Mouse (Mus musculus) cerebellum, postnatal 36 days (tissue): Measurements from ENCODE around the gene Lipm.

Source experiments
- DNase-seq, 2 experiments: peaks; one replicate each; pipeline ENCODE4 v3.0.0; 2021 to 2022; ENCODE audit warnings: mixed read lengths in 2 of 2

Gene Lipm

DNA sequence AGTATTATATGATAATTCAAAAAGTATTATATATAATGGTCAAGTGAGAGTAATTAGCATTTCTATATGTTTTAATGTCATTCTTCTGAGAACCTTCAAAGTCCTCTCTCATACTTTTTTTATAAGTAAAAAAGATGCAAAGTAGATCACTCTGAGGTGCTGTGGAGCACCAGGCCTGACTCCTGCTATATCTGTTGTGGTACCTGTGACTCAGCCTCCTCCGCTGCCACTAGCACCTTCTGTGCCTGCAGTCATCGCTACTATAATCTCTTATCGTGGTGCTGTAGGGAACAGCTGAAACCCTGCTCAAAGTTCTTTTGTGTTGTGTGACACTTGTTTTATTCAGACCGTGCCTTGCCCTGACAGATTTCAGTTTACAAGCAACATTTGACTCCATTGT, 65.7 kb downstream of the Lipm start:
- no peak for DNase-seq

DNA sequence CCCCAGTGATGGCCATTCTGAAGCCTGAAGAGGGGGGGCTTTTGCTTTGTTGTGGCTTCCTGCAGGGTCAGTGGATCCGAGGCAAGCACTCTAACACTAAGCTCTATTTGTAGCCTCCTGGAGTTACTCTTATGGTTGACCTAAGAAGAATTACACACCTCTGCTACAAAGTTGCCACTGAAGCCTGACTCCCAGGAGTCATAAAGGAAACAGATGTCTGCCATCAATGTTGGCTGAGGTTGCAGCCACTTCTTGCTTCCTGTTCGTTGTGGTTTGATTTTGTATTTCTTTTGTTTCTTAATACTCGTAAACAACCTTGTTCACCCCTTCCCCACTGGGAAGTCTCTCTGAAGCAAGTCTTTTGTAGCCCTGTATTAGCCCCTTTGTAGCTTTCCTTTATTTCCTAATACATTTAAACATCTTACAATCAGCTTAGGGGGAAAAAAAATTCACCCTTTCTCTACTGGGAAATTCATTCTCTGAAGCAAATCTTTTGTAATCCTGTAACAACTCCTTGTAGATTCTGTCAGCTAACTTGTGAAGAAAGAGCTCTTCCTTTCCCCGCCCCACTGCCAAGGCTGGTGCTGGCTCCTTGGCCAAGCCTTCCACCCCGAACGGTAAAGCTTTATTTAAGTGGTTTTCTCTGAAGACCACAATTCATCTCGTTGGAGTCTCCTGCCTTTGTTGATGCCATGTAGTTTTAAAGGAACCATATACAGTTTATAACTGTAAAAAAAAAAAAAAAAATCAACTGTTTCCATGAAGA, 67.3 kb downstream of the Lipm start:
- DNase-seq = no peak

DNA sequence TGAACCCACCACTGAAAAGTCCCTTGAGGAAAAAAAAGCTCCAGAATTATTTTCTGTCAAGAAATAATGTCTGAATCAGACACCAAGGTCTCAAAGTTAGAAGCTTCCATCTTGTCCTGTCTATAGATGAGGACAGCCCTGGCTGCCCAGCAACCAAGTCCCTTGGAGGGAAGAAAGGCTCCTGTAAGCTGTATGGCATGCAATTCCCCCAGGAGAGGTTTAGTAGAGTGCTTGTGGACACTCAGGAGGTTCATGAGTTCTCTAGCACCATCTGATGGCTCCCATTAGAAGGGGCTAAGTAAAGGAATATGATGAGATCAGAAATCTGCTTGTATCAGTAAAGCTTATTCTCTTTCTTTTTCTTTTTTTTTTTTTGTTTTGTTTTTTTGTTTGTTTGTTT, 68.4 kb downstream of the Lipm start:
- no peak for DNase-seq

DNA sequence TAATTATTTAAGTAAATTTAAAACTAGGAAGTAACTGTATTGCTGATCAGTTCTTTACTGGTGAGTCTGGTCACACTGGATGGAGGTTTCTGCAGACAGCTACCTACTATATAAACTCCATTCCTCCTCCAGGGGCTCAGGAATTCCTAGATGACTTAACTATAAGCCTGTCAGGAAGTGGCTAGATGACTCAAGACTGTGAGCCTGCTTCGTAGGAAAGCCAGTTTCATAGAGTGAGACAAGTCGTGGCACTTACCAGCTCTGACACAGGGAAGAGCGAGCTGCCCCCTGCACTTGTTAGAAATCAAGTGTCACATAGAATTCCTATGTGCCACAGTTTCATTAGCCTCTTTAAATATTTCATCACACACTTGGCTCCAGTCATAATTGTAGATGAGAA, 70.4 kb downstream of the Lipm start:
- no peak for DNase-seq
